Mouse (Mus musculus): ENCODE measurements at regions not wholly inside any gene's neighbourhood (a gene's known extent, or its start where the extent isn't known, plus 50 kb on each side); places are given as distances from the start of the nearest gene placed in this dataset.

DNA sequence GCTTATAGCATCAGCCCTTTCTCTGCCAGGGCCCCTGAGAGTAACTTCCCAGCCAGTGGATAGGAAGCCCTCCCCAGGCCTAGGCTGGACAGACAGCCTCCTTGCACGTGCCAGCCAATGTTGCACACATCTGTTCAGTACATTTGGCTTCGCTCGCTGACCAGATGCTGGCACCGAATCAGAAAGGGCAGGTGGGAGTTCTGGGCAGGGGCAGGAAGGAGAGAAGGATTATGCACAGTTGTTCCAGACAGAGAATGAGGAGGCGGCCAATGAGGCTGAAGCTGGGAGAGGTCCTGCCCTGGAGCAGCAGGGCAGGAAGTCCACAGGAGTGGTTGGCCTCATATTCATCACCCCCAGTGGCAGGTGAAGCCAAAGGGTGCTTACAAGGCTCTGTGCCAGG lies 161.8 kb upstream of the Lpp start:
- TF ChIP-seq CTCF (IDR thresholded peaks at IDR 0.05; ENCODE audit: control insufficient read depth, insufficient read depth, low read length): no peak
- no peak for TF ChIP-seq POLR2A (IDR thresholded peaks at IDR 0.05; ENCODE audit: borderline replicate concordance, control insufficient read depth, low read depth, low read length)
